Mouse (Mus musculus): ENCODE results near the gene Pdzd8.

Gene Pdzd8

GRCm38 (mm10) chr19:59352760-59353159 is 7.2 kb upstream of the Pdzd8 start:
- no peak for DNase-seq

- DNase-seq: no peak
These were observed 5.7 kb upstream of the Pdzd8 start for GRCm38 (mm10) chr19:59351151-59351889.

GRCm38 (mm10) chr19:59350273-59350903 is 4.8 kb upstream of the Pdzd8 start:
- DNase-seq: no peak

- no peak for DNase-seq
These were observed 3.9 kb upstream of the Pdzd8 start for GRCm38 (mm10) chr19:59349329-59349960.

- no peak for DNase-seq
These were observed 745 bp upstream of the Pdzd8 start for GRCm38 (mm10) chr19:59346325-59346724.

- DNase-seq: peak; percentile 50 to 58
These were observed 411 bp downstream of the Pdzd8 start for GRCm38 (mm10) chr19:59345081-59345657.

GRCm38 (mm10) chr19:59344304-59344711 is 1.3 kb downstream of the Pdzd8 start:
- DNase-seq: peak; percentile 36 to 50

- DNase-seq: no peak
These were observed 2.6 kb downstream of the Pdzd8 start for GRCm38 (mm10) chr19:59342964-59343363.

GRCm38 (mm10) chr19:59339908-59340307 is 5.7 kb downstream of the Pdzd8 start:
- DNase-seq: no peak

GRCm38 (mm10) chr19:59337872-59338681 is 7.5 kb downstream of the Pdzd8 start:
- no peak for DNase-seq

GRCm38 (mm10) chr19:59336655-59337054 is 8.9 kb downstream of the Pdzd8 start:
- DNase-seq: no peak

GRCm38 (mm10) chr19:59330816-59331225 is 14.8 kb downstream of the Pdzd8 start:
- DNase-seq: no peak

- DNase-seq: no peak
These were observed 23.6 kb downstream of the Pdzd8 start, which contains the start of gene Rps12-ps3 for GRCm38 (mm10) chr19:59321990-59322389. Gene Rps12-ps3, plus strand, starts transcription at chr19:59322290.

- DNase-seq: no peak
These were observed 29.0 kb downstream of the Pdzd8 start for GRCm38 (mm10) chr19:59316571-59316970.

GRCm38 (mm10) chr19:59315308-59315707 is 30.3 kb downstream of the Pdzd8 start:
- no peak for DNase-seq

GRCm38 (mm10) chr19:59292183-59292839 is 53.3 kb downstream of the Pdzd8 start:
- DNase-seq: no peak

- no peak for DNase-seq
These were observed 55.8 kb downstream of the Pdzd8 start for GRCm38 (mm10) chr19:59289811-59290210.

- no peak for DNase-seq
These were observed 56.5 kb downstream of the Pdzd8 start for GRCm38 (mm10) chr19:59289042-59289441.

- DNase-seq: no peak
These were observed 63.6 kb downstream of the Pdzd8 start for GRCm38 (mm10) chr19:59282001-59282400.

- DNase-seq: no peak
These were observed 64.7 kb downstream of the Pdzd8 start for GRCm38 (mm10) chr19:59280841-59281240.

GRCm38 (mm10) chr19:59276354-59276753 is 69.2 kb downstream of the Pdzd8 start:
- no peak for DNase-seq

GRCm38 (mm10) chr19:59273190-59273589 is 72.4 kb downstream of the Pdzd8 start:
- DNase-seq: no peak

Data from thymus, adult 18-20 months (tissue).